Mouse (Mus musculus): ENCODE results near the gene Prnd. TPM values are rescaled to one million over a fixed set of nuclear protein-coding genes. Genes with fewer than 3 reads are reported as not detected.

Prnd gene
- total RNA-seq, 2 experiments from 2014 or later: 2.0 to 2.1 TPM

GRCm38 (mm10) chr2:131939404-131940111, 11.1 kb upstream of the Prnd start:
- peak in 1 of 2 experiments; percentile 72 for DNase-seq (ENCODE audit: low spot score in 2 of 2)

- DNase-seq (ENCODE audit: low spot score in 2 of 2): no peak
Measured at GRCm38 (mm10) chr2:131940506-131940905, 10.2 kb upstream of the Prnd start.

DNA sequence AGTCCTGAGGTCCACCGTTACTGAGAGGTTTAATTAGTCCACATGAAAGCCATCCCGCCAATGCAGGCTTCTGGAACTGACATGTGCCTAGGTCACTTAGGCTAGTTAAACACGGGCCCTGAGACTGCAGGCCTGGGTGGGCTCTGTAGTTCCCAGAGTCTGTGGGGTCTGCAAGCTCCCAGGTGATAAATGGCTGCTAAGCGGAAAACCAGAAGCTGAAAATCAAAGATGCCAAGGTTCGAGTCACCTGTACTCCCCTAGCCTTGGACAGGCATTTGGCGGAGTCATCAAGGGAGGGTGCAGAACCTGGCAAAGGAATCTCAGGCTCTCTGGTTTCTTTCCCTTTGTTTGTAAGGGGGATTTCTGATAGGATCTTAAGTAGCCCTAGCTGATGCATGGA, 9.2 kb upstream of the Prnd start:
- DNase-seq (ENCODE audit: low spot score in 2 of 2): no peak

DNA sequence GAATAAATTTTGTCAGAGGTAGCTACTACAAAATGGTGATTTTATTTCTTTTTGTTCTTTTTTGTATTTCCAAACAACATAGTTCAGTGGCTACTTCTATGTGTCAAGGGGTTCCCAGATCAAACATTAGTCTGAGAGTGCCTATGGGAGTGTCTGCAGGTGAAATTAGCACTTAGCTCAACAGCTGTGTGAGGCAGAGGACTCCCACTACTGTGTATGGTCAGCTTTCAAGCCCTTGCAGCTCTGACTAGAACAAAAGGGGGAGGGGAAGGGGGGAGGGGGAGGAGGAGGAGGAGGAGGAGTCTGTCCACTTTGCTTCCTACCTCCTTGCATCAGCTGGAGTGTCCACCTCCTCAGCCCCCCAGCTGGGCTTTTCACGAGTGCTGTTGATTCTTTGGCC, 6.3 kb upstream of the Prnd start:
- no peak for DNase-seq (ENCODE audit: low spot score in 2 of 2)

DNA sequence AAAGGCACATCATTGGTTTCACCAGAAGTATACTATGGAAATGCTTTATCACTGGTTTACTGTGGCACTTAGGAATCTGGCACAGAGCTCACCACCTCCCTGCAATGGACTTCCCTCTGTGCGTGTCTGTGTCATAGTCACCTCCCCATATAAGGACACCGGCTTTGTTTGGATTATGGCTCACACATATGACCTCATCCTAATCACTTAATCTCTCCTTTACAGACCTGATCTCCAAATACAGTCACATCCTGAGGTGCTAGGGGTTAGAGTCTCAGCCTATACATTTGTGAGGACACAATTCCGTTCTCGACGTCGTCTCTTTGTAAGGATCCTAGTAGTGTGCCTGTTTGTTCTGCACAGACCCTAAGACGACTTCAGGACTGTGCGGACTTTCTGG, 5.4 kb upstream of the Prnd start:
- no peak for DNase-seq (ENCODE audit: low spot score in 2 of 2)

DNA sequence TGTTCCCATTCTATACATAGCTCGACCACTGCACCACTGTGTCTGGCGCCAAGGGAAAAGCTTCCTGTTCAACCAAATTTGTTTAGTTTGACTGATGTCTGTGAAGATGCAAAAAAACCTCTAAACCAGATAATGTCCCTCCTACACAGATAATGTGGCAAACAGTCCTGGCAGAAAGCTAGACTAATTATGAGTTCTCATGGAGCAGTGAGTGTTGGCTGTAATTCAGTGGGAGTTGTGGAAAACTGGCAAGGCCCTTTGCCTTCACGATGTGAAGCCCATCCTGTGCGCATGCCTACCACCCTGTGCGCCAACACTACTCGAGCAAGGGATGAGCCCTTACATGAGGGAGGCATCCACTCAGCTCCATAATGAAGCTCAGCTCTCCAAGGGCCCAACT, 4.9 kb upstream of the Prnd start:
- peak in 1 of 2 experiments; percentile 62 for DNase-seq (ENCODE audit: low spot score in 2 of 2)

- DNase-seq (ENCODE audit: low spot score in 2 of 2): peak in 1 of 2 experiments; percentile 0
Measured at GRCm38 (mm10) chr2:131946351-131946750, 4.3 kb upstream of the Prnd start.

GRCm38 (mm10) chr2:131948156-131948555, 2.5 kb upstream of the Prnd start:
- DNase-seq (ENCODE audit: low spot score in 2 of 2): no peak

DNA sequence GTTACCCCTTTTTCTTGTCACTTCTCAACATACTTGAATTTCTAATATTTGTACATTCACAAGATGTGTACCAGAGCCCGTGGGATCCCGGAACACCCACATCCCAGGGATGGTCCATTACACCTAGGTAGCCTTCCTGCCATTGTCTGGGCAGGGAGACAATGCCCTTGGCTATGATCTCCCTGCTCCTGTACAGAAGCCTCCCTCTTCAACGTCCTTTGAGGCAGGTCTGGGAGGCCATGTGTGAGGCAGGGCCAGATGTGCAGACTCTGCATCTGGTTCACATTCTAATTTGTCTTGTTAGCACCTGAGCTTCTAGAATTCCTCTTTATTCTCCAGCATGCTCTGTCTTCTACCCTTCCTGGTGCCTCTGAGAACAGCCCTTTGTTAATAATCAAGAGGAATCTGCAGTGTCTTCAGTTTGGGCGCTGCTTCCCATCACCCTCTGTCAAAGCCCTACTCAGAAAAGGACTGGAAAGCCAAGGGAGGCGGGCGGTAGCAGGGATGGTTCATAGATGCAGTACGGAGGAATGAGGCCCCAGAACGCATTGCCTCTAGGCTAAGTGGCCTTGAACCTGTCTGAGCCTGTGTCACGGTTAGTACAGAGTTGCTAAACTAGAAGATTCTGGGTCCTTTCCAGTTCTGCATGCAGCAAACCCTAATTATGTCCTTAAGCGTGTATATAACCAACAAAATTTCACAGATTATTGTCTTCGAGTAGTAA, 1.6 kb upstream of the Prnd start:
- no peak for DNase-seq (ENCODE audit: low spot score in 2 of 2)

- peak in 1 of 2 experiments; percentile 80 for DNase-seq (ENCODE audit: low spot score in 2 of 2)
Measured at GRCm38 (mm10) chr2:131949767-131950597, 679 bp upstream of the Prnd start.

- DNase-seq (ENCODE audit: low spot score in 2 of 2): peak in 1 of 2 experiments; percentile 4
Measured at GRCm38 (mm10) chr2:131952456-131952855, 1.8 kb downstream of the Prnd start.

DNA sequence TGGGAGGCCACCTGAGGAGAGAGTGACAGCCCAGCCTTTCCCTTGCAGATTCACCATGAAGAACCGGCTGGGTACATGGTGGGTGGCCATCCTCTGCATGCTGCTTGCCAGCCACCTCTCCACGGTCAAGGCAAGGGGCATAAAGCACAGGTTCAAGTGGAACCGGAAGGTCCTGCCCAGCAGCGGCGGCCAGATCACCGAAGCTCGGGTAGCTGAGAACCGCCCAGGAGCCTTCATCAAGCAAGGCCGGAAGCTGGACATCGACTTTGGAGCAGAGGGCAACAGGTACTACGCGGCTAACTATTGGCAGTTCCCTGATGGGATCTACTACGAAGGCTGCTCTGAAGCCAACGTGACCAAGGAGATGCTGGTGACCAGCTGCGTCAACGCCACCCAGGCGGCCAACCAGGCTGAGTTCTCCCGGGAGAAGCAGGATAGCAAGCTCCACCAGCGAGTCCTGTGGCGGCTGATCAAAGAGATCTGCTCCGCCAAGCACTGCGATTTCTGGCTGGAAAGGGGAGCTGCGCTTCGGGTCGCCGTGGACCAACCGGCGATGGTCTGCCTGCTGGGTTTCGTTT, 2.4 kb downstream of the Prnd start:
- peak in 1 of 2 experiments; percentile 1 for DNase-seq (ENCODE audit: low spot score in 2 of 2)

GRCm38 (mm10) chr2:131953711-131954110, 3.0 kb downstream of the Prnd start:
- DNase-seq (ENCODE audit: low spot score in 2 of 2): no peak

DNA sequence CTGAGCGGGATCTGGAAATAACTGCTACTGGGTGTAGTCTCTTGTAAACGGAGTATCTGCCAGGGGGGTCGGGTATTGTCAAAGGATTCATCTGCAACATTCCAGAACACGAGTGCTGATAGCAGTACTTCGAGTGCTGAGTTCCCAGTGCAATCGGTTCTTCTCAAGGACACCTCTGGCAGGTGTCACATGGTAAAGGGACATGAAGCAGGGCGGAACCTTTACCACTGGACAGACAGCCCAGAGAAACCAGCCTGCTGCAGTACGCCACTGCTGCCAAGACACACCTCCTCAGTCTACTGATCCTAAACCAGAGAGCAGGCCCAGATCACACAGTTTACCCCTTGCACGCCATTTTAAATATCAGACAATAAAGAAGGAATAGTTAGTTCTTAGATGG, 4.2 kb downstream of the Prnd start:
- no peak for DNase-seq (ENCODE audit: low spot score in 2 of 2)

DNA sequence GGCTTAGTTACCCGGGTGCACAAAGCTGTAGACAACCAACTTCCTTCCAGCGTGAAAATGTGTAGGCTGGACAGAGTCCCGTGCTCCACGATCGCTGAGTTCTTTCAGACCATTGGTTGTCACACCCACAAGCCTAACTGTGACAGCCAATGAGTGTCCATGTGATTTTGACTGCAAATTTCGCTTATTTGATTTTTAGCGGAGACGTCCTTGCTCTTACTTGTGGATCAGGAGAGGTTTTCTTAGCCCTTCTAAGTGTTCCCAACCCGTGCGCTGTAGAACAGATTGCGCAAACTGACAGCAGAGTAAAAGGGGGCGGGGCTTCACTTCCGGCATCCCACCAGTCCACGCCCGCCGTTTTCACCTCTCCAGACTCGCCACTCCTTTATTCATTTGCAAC, 4.6 kb downstream of the Prnd start:
- no peak for DNase-seq (ENCODE audit: low spot score in 2 of 2)

GRCm38 (mm10) chr2:131956336-131957256, 5.9 kb downstream of the Prnd start:
- DNase-seq (ENCODE audit: low spot score in 2 of 2): no peak

DNA sequence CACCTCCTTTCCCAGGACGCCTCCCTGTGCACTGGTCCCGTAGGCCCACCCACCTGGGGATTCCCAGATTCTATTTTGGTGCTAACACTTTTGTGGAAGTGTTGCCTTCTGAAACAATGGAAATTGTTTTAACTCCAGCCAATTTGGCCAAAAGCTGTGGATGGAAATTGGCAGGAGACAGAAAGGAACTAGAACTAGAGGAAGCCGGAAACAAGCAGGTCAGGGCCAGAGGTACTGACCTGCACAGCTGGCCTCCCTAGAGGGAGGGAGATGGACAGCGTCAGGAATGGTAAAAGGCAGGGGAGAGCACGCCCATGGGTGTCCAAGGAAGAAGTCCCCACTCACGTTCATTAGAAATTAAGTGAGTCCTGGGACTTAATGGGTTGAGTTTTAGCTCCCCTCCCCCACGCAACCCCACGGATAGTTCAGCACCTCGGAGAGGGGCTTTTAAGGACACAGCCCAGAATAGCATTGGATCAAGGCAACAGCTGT, 7.1 kb downstream of the Prnd start:
- no peak for DNase-seq (ENCODE audit: low spot score in 2 of 2)

DNA sequence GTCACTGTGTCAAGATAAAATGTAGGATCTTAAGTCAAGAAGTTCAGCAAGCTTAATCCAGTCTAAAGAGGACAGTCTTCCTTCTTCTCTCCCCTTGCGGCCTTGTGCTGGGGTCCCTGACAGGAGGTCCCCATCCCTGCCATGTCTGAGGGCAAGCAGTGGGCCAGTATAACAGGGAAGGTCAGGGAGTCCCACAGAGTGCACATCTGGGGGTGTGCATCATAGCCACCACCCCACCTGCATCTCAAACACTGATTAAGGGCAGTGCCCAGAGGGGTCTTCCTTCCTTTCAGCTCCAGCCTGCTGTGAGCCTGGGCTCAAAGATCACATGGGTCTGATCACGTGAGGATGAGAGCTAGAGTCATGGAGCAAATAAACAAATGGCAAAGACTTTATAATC, 11.0 kb downstream of the Prnd start:
- DNase-seq (ENCODE audit: low spot score in 2 of 2): no peak

DNA sequence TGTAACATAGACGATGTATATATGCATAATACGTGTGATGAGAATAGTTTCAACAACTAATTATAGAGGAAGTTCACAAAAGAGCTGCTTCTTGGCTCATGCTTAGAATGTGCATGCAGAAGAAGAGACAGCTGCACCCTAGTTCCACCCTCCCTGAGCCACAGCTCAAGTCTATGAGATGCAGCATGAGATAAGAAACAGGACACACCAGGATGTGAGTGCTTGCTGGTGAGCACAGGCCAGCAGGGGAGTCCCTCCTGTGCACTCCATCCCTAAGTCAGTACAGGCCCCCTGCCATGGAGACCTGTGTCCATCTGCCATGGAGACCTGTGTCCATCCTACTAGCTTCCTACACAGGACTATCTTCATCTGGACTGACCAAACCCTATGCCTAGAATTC, 19.9 kb downstream of the Prnd start:
- no peak for DNase-seq (ENCODE audit: low spot score in 2 of 2)

DNA sequence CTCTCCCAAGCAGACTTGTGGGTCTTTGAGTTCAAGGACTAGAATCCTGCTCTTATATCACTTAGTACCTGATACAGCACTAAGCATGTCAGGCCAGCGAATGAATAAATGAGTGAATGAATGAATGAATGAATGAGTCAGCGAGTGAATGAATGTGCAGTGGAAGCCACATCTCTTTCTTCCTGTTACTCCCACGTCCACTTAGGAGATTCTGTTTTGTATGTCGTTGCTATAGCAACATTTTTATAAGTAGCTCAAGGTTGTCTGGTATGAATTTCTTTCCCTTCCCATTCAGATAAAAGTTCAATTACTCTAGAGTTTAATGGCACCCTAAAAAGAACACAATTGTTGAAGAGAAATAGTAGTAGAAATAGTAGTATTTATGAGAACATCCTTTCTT, 20.4 kb downstream of the Prnd start:
- no peak for DNase-seq (ENCODE audit: low spot score in 2 of 2)

Data from layer of hippocampus, postnatal 14 days (tissue).